Mouse (Mus musculus) cerebellum, postnatal 10 days (tissue): ENCODE data around the gene Ammecr1.

Source experiments
- DNase-seq, 2 experiments: peaks; one replicate each; pipeline ENCODE4 v3.0.0; 2021; ENCODE audit warnings: mixed read lengths in 2 of 2

Gene Ammecr1

DNA sequence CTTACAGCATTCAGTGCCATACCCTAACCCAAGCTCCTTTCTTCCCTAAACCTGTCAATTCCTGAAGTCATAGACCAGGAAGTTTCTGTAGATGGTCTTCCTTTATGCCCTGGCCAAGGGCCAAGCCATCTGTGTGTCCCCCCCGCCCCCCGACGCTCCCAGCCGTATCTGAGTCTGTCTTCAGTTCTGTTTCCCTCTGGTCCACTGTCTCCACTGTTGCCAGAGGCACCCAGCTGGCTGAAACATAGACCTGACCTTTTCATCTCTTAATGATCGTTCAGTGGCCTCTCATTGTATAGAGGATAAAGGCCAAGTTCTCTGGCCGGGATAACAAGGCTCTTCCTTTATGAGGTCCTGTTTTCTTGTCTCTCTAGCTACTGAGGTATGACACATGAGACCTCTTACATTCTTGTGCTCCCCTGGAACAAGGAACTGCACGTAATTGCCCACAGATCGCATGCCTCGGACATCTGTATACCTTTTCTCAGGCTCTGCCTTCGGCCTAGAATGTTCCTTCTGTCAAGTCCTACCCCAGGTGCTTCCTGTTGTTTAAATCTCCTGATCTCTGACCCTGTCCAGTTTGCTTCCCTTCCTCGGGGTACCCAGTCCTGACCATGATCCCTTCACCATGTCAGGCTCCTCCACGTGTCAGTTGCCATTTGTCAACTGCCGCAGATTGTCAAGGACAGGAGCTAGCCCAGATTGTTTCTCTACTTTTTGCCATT lies 138.2 kb downstream of the Ammecr1 start:
- no peak for DNase-seq

GRCm38 (mm10) chrX:142827644-142828043 lies 138.9 kb downstream of the Ammecr1 start:
- DNase-seq = no peak

DNA sequence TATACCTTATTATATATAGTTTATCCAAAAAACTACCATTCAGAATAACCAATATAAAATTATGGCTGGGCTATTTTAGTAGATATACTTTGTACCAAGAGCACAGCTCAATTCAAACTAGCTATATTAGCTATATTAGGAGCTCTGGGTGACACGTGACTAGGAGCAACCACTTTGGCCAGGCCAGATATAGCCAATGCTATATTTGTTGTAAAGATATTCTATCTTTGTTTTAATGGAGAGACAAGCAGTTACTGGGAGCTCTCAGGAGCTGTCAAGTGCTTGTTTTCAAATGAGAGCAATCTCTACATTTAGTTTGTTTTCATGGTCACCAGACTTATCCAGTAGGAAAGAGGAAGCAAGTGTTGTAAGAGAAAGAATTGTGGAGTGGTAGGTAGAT lies 141.2 kb downstream of the Ammecr1 start:
- DNase-seq = no peak

DNA sequence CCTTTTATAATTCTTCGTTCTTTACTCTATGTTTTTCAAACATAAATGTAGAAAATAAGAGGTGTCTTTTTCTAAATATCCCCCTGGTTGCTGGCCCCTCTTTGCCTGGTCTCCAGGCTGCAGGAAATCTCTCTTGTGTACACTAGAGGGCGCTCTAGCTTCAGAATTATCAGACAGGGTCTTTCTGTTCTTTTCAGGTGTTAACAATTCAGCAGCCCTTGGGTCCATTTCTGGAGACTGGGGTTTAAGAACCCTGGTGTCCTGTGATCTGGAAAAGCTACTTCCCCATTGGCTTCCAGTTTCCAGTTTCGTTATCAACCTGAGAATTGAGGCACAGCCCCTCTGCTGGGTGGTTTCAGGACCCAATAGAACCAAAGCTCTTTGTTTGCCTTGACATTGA lies 144.7 kb downstream of the Ammecr1 start:
- DNase-seq = peak; percentile 38 to 66

GRCm38 (mm10) chrX:142821239-142821638 lies 145.3 kb downstream of the Ammecr1 start:
- no peak for DNase-seq

DNA sequence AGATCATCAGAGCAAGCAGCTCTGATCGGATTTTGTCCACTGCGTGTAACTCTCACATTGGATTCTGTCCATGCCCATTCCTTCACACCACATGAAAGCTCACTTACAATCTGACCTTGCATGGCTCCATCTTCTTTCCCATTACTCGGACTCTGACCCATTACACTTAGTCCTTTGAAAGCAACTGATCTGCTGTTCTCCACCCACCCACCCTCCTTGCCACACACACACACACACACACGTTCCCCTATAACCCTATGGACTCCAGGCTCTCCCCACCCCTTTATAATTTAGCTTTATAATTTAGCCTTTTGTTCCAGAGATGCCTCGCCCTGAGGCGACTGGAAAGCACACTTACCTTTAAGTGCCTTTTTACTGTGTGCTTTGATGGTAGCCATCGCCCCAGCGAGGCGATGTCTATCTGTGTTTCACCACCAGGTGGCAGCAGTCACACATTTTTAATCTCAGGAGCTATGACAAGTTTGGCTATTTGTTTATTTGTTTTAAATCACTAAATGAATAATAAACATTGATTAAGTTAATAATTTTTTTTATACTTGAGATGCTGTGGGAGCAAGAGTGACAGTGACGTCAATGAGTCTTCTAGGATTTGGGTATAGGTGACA lies 148.4 kb downstream of the Ammecr1 start:
- peak; percentile 59 to 64 for DNase-seq

DNA sequence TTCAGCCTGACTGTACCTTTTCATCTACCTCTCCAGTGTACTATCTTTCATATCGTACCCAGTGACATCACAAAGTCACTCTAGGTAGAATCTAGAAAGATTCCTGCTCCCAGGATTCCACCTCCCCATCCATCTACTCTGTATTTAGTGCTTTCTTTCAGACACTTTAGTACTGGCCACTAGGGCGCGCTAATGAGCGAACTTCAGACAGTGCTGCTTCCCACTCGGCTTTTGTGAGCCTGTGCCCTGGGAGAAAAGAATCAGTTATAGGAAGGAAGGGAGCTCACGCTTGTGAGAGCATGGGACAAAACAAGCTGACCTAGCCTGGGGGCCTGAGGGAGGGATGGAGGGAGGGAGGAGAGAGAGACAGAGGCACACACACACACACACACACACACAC lies 153.4 kb downstream of the Ammecr1 start:
- DNase-seq = peak; percentile 69 to 73

DNA sequence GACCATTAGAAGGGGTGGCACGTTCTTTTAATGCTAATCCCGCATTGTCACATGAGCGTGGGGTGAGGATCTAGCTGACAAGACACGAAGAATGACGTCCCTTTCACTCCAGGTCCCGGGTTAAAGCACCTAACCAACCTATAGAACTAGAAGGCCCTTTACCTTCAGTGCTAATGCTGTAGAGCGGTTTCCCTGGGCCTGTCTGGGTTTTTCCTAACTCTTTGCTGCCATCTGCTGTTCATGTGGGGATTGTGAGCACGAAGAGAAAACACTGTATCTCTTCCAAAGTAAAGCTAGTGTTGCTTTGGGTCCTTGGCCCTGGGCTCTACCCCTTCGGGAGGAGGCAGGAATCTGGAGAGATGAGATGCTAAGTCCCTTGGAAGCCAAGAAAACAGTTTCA lies 158.1 kb downstream of the Ammecr1 start:
- peak; percentile 77 to 83 for DNase-seq

- DNase-seq = peak; percentile 47 to 51
Measured at GRCm38 (mm10) chrX:142806620-142807061, 159.9 kb downstream of the Ammecr1 start.

GRCm38 (mm10) chrX:142806126-142806525 lies 160.4 kb downstream of the Ammecr1 start:
- peak; percentile 41 to 52 for DNase-seq

DNA sequence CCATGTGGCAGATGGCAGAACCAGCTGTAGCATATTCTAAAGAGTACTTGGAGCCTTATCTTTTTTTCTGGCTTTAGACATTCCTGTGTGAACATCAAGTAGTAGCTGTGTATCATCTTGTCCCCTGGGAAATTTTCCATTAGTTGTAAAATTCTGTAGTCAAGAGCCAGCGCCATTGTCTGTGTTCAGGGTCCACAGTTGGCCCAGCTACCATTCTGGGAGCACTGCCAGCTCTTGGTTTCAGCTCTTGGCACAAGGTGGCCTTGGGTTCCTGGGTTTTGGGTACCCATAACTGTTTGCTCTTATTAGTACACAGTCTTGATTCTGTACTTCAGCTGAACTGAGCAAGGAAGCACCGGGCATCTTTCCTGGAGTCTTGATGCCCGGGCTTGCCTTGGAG lies 161.9 kb downstream of the Ammecr1 start:
- DNase-seq = peak; percentile 82 to 85
